Mouse (Mus musculus): ENCODE measurements at regions not wholly inside any gene's neighbourhood (a gene's known extent, or its start where the extent isn't known, plus 50 kb on each side); places are given as distances from the start of the nearest gene placed in this dataset.
"Not testable (repeated sequence)": the region's sequence is repeated elsewhere in the genome, so short reads cannot be mapped to it uniquely, and the experiment has no call there.

GRCm38 (mm10) chr16:30703831-30704230, 104.3 kb downstream of the Fam43a start:
- ChIA-PET POLR2A (interaction anchor here in 3 of 4 experiments (0.6 to 3.9 kb wide), 14 partner anchors 9 to 116 kb away, joined by 3 to 41 read pairs (median 5); no protein-coding TSS in a partner anchor), CTCF (interaction anchor here in 1 of 4 experiments (0.6 kb wide), 1 partner anchor 182 kb away, joined by 3 read pairs; no protein-coding TSS in a partner anchor)

DNA sequence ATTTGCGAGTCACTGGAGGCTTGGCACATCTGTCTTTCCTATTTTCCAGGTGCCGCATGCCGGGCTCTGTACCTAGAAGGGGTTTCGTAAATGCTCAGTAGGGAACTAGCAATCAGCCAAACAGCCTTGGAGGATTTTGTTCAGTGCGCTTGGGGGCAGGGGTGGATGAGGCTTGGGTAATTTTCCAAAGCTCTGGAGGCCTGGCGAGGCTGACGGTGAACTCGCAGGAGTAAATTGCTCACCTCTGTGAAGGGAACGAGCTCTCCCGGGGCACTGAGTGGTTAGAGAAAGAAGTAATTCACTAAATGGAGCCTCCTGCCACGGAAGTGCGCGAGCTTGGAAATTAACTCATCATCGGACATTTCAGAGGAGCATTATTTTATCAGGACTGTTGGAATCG, 110.0 kb downstream of the Fam43a start:
- ChIA-PET CTCF (interaction anchor here in 1 of 4 experiments (0.6 kb wide), 1 partner anchor 361 kb away, joined by 3 read pairs; no protein-coding TSS in a partner anchor), POLR2A (interaction anchor here in 3 of 4 experiments (0.6 to 2.6 kb wide), 9 partner anchors 15 to 591 kb away, joined by 3 to 8 read pairs (median 4); partner anchors contain the start of gene Fam43a (in 1 of the 3))

DNA sequence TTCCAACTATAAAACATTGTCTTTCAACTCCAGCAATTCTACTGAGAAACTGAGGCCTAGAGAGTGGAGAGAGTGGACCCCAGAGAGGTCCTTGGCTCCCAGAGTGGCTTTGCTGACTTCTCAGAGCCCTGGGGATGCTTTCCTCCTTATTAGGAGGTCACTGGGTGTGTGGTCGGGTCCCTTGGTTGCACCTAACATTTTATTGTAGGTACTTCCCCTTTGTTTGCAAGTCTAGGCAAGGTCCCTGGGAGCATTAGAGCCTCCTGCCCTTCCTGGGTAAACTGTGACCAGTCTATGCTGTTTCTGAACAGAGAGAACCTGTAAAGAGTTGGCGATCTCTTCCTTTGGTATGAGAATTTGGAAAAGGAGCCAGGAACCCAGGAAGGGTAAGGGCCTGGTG, 110.5 kb downstream of the Fam43a start:
- ChIA-PET POLR2A (interaction anchor here (0.8 to 2.6 kb wide), 7 partner anchors 16 to 68 kb away, joined by 3 to 7 read pairs (median 4); no protein-coding TSS in a partner anchor), CTCF (interaction anchor here in 1 of 4 experiments (0.6 kb wide), 1 partner anchor 360 kb away, joined by 3 read pairs; no protein-coding TSS in a partner anchor)

- CTCF ChIA-PET: interaction anchor here in 1 of 4 experiments (1.0 to 1.7 kb wide), 3 partner anchors 71 to 115 kb away, joined by 4 to 6 read pairs (median 5); partner anchors contain the start of gene Fam43a
- POLR2A ChIA-PET: interaction anchor here in 3 of 4 experiments (0.5 to 2.9 kb wide), 36 partner anchors 8 to 951 kb away, joined by 3 to 29 read pairs (median 4); partner anchors contain the start of gene Fam43a (in 2 of the 3)
Measured at GRCm38 (mm10) chr16:30712570-30712969, 113.0 kb downstream of the Fam43a start.

GRCm38 (mm10) chr16:30717577-30717976, 118.1 kb downstream of the Fam43a start:
- CTCF ChIA-PET: not testable (repeated sequence)
- POLR2A ChIA-PET: interaction anchor here in 1 of 4 experiments (1.8 kb wide), 1 partner anchor 24 kb away, joined by 6 read pairs; no protein-coding TSS in a partner anchor

DNA sequence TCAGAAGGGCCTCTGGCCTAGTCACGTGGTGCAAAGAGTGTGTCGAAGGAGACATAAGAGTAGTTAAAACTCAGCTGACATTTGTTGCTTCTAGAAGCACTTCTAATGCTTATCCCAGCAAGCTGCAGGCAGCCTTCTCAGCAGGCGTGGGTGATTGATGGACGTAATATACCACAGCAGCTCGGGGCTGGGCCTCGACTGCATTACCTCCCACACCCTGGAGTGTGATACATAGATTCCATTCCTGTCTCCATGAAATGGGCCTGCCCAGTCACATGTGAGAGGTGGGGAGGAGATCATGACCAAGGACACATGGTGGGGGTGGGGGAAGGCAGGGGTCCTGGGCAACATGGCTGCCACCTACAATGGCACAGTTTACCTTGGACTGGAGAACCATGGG, 121.3 kb downstream of the Fam43a start:
- ChIA-PET CTCF (no interaction called here), POLR2A (interaction anchor here in 2 of 4 experiments (1.2 to 1.5 kb wide), 3 partner anchors 15 to 27 kb away, joined by 3 to 5 read pairs (median 4); no protein-coding TSS in a partner anchor)

GRCm38 (mm10) chr16:30721223-30721622, 121.7 kb downstream of the Fam43a start:
- POLR2A ChIA-PET: interaction anchor here in 2 of 4 experiments (1.2 to 1.5 kb wide), 3 partner anchors 14 to 27 kb away, joined by 3 to 5 read pairs (median 4); no protein-coding TSS in a partner anchor
- CTCF ChIA-PET: no interaction called here

GRCm38 (mm10) chr16:30722372-30722771, 122.8 kb downstream of the Fam43a start:
- ChIA-PET POLR2A (interaction anchor here in 2 of 4 experiments (0.8 to 1.2 kb wide), 2 partner anchors 13 to 132 kb away, joined by 3 to 5 read pairs; no protein-coding TSS in a partner anchor), CTCF (no interaction called here)

GRCm38 (mm10) chr16:30724591-30724990, 125.1 kb downstream of the Fam43a start:
- ChIA-PET CTCF (no interaction called here), POLR2A (interaction anchor here in 2 of 4 experiments (0.7 to 1.3 kb wide), 4 partner anchors 9 to 125 kb away, joined by 3 to 4 read pairs (median 3); partner anchors contain the start of gene Fam43a (in 1 of the 2))

DNA sequence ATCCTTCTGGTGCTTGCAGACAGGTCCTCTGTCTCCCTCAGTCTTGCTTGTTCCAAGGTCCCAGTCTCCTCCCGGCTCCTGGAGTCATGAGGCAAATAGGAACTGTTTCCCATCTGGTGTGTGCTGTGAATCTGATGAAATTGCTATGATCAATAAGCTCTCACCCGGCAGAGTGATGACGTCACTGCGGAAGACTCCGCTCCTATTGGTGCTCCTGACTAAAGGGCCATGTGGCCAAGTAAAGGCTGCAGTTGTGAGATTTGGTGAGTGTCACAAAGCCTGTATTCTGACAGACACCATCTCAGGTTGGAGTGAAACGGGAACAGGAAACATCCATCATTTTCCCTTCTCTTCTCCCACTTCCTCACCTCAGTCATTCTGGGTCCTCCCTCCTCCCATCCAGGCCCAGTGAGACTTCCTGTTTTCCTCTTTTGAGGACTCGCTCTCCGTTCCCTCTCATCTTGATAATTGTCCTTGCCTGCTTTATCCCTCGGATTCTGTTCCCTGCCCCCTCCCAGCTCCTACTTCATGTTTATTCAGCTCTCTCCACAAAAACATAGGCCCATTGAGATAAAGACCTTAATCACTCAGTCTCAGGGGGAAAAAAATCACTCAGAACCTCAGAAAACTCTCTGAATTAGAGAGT, 133.4 kb downstream of the Fam43a start:
- CTCF ChIA-PET: interaction anchor here in 1 of 4 experiments (0.5 kb wide), 1 partner anchor 27 kb away, joined by 3 read pairs; no protein-coding TSS in a partner anchor
- POLR2A ChIA-PET: interaction anchor here in 3 of 4 experiments (0.6 to 2.2 kb wide), 14 partner anchors 9 to 134 kb away, joined by 3 to 10 read pairs (median 4); partner anchors contain the start of gene Fam43a (in 1 of the 3)

DNA sequence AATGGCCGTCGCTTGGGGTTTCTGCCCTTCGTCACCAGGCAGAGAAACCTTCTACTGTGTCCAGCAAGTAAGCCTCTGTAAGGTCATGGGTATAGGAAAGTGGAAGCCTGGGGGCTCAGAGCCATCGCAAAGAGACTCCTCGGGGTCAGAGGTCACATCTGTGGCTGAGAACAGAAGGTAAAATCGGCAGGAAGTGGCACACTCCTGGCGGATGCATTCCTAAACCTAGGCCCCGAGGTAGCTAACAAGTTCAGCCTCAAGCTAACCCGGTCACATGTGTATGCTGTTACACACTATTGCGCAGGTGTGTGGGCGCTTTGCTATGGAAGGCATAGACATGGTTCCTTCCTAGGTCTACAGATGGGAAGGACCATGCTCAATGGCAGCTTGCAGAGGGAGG, 134.0 kb downstream of the Fam43a start:
- CTCF ChIA-PET: interaction anchor here in 1 of 4 experiments (0.6 kb wide), 1 partner anchor 238 kb away, joined by 3 read pairs; no protein-coding TSS in a partner anchor
- POLR2A ChIA-PET: interaction anchor here in 3 of 4 experiments (0.6 to 2.2 kb wide), 13 partner anchors 9 to 134 kb away, joined by 3 to 10 read pairs (median 4); partner anchors contain the start of gene Fam43a (in 1 of the 3)

DNA sequence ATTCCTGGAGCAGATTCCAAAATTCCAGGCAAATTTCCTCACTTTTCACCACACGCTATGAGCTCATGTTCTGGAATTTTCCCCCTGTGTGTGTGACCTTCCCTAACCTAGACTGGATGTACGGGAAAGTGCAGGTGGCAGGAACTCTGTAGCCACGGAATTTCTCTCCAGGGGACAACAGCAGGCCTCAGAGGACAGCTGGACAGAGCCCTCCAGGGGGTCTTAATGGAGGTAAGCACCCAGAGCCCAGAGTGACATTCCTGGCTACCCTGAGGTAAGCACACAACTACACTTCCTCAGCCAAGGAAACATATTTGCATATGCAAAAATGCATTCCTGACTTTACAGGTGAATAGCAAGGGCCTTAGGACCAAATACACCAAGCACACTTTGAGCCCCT, 135.8 kb downstream of the Fam43a start:
- CTCF ChIA-PET: interaction anchor here in 1 of 4 experiments (0.6 to 1.9 kb wide), 5 partner anchors 9 to 138 kb away, joined by 3 to 7 read pairs (median 3); no protein-coding TSS in a partner anchor
- POLR2A ChIA-PET: interaction anchor here in 3 of 4 experiments (0.6 to 7.3 kb wide), 41 partner anchors 7 to 466 kb away, joined by 3 to 72 read pairs (median 4); partner anchors contain the start of gene Fam43a (in 2 of the 3)

DNA sequence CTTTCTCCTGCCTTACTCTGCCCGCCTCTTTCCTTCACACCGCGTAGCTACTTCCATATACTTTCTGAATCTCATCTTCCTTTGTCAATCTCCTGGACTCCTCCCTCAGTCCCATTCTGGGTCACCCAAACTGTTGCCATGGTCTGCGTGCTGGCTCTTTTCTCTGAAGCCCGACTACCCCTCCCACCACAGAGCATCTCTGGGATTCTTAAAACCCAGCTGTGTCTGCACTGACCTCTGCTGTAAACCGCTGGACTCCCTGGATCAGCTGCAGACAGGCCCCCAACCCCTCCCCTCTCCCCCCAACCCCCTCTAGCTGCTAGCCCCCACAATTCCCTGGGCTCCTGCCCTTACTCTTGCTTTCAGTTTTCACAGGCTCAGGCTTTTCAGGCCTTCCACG, 136.4 kb downstream of the Fam43a start:
- CTCF ChIA-PET: interaction anchor here in 2 of 4 experiments (0.5 to 1.9 kb wide), 12 partner anchors 8 to 615 kb away, joined by 3 to 7 read pairs (median 3); no protein-coding TSS in a partner anchor
- POLR2A ChIA-PET: interaction anchor here in 3 of 4 experiments (0.7 to 7.3 kb wide), 36 partner anchors 8 to 695 kb away, joined by 3 to 72 read pairs (median 4); partner anchors contain the start of gene Fam43a (in 2 of the 3)

GRCm38 (mm10) chr16:30736662-30737326, 137.3 kb downstream of the Fam43a start:
- CTCF ChIA-PET: interaction anchor here in 3 of 4 experiments (0.6 to 1.9 kb wide), 7 partner anchors 26 to 344 kb away, joined by 3 to 7 read pairs (median 3); no protein-coding TSS in a partner anchor
- POLR2A ChIA-PET: interaction anchor here in 3 of 4 experiments (0.6 to 7.3 kb wide), 25 partner anchors 9 to 694 kb away, joined by 3 to 72 read pairs (median 5); partner anchors contain the start of gene Fam43a (in 2 of the 3)

DNA sequence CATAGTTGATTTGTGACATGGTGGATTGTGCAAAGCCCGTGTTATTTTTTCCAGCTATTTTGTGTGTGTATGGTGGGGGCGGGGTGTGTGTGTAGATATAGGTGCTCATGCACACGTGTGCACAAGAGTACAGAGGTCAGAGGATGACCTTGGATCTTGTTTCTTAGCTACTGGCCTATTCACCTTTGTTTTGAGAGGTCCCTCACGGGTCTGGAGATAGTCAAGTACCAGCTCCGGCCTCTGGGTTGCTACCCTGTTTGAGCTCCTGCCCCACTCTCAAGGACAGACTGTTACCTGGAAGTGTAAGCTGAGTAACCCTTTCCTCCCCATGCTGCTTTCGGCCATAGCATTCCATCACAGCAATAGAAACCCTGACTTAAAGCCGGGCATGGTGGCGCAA, 138.0 kb downstream of the Fam43a start:
- CTCF ChIA-PET: interaction anchor here in 1 of 4 experiments (1.4 kb wide), 1 partner anchor 334 kb away, joined by 3 read pairs; no protein-coding TSS in a partner anchor
- POLR2A ChIA-PET: interaction anchor here in 3 of 4 experiments (0.6 to 7.3 kb wide), 18 partner anchors 8 to 693 kb away, joined by 3 to 72 read pairs (median 9); partner anchors contain the start of gene Fam43a (in 2 of the 3)

DNA sequence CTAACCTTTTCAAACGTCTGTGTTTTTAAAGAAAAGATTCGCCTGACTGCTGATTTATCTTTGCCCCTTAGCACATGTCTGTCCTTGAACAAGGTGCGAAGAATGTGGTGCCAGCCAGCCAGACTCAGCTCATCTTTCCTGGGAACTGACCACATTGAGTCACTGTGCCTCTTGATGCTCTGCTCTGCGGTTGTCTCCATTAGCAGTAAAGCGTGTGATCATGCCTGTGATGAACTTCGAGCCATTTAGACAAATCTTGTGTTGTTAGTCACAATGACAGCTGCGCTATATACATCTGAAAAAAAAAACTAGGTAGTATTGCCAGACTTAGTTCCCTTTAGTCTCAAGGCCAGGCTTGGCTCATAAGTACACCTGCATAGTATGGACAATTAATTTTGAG, 140.1 kb downstream of the Fam43a start:
- POLR2A ChIA-PET: interaction anchor here in 3 of 4 experiments (0.7 to 7.3 kb wide), 9 partner anchors 21 to 677 kb away, joined by 3 to 72 read pairs (median 5); partner anchors contain the start of gene Fam43a (in 1 of the 3)
- CTCF ChIA-PET: interaction anchor here in 1 of 4 experiments (0.5 kb wide), 1 partner anchor 46 kb away, joined by 3 read pairs; no protein-coding TSS in a partner anchor

GRCm38 (mm10) chr16:30741192-30741591, 141.7 kb downstream of the Fam43a start:
- CTCF ChIA-PET: no interaction called here
- POLR2A ChIA-PET: interaction anchor here in 2 of 4 experiments (0.9 to 7.3 kb wide), 8 partner anchors 19 to 141 kb away, joined by 4 to 72 read pairs (median 6); partner anchors contain the start of gene Fam43a (in 1 of the 2)
